Mouse (Mus musculus) naive thymus-derived CD4-positive, alpha-beta T cell, adult 2 months (primary cell): ENCODE data around the gene Iqch.

Experiments used
- DNase-seq: peaks from one replicate; pipeline ENCODE4 v3.0.0-alpha.2; 2011; ENCODE audit warnings: low read depth

The Iqch gene

DNA sequence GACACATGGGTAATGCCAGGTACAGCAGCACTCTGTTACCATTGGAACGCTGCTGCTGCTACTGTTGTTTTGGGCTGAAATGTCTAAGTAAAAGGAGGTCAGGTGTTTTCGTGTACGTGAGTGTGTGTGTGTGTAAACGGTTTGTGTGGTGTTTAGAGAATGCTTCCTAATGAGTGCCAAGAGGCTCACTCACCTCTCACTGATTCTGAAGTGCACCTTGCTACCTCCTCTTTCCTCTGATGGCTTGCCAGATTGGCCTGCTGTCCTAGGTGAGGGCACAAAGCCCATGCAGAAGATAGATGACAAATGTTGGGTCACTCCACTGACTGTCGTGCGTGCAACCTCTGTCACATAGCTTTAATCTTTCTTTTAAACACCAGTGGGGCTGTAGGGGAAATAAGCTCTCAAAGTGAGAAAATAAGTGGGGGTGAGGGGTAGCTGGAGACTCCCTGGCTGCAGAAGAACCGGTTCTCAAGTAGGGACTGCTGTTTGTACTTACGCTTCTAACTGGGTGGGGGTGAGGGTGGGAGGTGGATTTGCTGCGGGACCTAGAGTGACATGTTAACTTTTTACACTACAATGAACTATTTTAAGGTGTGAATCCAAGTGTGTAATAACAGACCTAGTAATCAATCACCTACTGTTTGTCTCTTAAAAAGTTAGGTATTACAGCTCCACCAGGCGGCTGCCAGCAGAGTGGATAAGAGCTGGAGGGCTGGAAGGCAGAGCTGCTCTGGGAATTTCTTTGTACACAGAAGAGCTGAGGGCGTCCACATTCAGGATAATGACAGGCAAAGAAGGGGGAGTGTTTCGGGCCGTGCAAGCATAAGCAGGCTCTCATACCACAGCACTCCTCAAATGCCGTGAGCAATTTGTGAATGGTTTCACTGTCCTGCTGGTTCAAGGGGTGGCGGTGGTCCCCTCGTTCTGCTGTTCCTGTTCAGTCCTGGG lies 10.5 kb upstream of the Iqch start:
- no peak for DNase-seq

DNA sequence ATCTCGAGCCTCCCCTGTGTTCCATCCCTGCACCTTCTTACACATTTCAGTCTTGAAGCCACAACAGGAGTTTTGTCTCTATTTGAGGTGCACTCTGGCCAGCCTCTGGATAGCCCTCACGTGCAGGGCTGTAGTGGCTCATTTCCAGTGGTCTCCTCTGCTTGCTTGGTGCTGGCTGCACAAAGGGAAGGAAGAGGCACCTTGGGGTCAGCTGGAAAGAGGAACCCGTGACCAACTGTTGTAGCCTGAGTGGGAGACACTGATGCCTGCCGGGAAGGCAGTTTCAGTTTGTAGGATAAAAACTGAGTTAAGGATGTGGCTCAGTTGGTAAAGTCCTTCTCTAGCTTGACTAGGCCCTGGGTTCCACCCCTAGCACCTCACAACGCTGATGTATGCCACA lies 9.7 kb upstream of the Iqch start:
- no peak for DNase-seq

DNA sequence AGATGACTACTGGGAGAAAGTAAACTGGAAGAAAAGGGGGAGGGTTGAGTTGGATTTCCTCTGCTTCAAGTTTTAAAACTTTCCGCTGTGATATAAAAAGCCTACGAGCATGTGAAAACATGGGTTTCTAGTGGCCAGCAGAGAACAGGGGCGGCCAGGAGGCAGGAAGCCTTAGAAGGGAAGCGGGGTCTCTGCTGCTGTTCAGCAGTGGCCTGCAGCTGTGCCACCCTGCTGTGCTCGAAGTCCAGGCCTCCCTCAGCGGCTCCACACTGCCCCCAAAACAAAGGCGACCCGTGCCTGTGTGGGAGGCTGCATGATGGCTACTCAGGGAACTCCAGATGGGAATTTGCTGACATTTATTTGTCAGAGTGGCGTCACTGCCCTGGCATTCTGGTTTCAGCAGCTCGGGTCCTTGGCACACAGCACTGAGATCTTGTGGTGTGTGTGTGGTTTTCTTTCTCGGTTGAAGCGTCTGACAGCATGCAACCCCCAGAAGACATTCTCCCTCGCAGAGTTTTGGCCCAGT lies 8.6 kb upstream of the Iqch start:
- no peak for DNase-seq

DNA sequence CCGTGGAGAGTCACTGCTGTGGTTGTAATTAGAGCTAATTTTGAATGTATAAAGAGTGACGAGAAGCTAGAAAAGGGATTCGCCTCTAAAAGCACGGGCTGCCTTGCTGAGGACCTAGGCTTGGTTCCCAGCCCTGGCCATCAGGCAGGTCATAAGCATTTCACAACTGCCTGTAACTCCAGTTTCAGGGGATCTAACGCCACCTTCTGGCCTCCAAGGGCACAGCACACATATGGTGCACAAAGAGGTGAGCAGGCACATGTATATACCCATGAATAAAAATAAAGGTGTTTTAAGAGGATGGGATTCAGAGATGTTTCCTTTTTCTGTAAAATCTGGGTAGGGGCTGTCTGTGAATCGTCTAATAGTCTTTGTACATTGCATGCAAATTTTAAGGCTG lies 7.9 kb upstream of the Iqch start:
- DNase-seq, result no peak

DNA sequence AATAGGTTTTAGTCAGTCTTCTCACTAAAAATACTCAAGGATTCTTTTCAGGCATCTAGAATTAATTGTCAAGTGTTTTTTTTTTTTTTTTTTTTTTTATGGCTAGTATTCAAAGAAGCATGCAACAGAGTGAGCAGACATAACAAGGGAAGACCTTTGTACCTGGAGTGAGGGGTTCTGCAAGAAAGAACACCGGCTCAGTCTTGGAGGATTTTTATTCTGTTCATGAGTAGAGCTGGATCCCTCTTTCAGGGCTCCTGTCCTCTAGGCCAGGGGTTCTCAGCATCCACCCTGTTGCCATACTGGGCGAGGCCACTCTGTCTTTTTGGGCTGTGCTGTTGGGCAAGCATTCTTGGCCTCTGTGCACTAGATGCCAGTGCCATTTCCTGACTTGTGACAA lies 7.5 kb upstream of the Iqch start:
- no peak for DNase-seq

DNA sequence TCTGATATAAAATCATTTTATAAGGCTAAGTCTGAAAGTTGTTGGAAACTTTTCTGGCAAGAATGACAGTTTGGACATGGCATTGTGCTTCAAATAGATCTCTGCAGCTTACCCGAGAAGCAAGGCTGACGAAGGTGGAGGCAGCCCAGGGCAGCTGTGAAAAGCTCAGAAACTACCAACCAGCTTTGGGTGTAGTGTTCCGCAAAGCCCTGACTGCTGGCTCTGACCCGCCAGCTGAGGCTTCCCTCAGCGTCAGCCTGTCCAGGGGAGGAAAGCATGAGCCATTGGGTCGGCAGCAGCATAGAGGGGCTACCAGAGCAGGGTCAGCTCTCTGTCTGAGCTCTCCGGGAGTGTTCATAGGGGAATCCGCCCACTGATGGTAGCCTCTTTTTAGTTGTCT lies 7.0 kb upstream of the Iqch start:
- no peak for DNase-seq

DNA sequence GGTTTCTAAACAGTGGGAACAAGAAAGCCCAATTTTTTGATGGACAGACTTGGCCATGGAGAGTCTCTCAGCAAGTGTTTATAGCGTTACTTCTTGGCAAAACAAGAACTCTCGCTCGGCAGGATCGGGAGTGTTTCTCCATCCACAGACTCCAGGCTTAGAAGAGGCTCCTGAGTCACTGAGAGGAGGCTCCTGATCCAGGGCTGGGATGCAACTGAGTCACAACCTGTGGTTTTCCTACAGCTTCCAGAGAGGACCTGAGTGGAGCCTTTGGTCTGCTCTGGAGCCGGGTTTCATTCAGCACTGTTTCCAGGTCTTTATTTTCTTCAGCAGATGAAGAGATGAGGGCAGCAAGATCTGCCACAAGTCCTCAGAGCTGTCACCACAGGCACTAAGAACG lies 5.7 kb upstream of the Iqch start:
- DNase-seq, result no peak

DNA sequence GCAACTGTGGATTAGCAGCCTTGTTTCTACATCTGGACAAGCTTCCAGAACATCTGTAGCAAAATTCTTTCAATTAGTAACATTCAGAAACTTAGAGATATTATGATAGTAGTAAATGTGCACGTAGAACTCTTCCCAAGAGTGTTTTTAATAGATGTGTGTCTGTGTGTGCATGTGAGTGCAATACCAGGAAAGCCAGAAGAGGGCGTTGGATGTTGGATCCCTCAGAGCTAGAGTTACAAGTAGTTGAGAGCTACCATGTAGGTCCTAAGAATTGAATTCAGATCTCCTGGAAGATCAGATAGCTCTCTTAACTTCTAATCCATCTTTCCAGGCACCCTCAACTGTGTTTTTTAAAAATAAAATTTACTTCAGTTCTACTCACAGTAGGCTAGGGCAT lies 4.3 kb upstream of the Iqch start:
- peak; percentile 38 for DNase-seq

DNA sequence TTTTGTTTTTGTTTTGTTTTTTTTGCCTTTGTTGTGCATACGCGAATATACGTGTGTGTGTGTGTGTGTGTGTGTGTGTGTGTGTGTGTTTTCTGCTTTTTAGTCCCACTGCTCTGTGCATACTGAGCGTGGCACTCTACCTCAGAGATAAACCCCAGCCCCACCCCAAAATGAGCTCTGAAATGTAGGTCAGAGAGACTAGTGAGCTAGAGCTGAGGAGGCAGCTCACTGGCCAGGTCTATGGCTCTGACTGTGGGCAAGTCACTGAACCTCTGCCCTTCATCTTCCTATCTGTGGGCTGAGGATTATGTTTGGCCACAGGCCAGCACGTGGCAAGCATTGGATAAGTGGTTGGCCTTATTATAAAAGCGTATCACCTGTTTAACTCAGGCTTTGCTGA lies 1.6 kb upstream of the Iqch start:
- peak; percentile 19 for DNase-seq

DNA sequence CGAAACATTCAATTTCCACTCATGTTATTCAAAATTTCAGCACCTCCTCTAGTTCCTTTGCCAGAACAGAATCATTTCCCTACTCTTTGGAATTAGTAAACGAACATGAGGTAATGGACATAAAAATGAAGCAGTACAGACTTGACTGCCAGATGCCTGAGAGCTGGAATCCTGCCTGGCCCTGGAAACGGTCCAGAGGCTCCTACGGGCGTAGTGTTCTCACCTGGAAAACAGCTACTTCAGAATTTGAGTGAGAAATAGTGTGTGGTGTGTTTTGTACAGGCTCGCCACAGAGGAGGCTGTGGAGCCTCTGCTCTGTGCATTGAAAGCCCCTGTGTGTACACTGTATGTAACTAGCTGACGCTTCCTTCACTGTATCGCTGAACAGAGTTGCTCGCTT lies 5.6 kb downstream of the Iqch start:
- DNase-seq, result no peak

DNA sequence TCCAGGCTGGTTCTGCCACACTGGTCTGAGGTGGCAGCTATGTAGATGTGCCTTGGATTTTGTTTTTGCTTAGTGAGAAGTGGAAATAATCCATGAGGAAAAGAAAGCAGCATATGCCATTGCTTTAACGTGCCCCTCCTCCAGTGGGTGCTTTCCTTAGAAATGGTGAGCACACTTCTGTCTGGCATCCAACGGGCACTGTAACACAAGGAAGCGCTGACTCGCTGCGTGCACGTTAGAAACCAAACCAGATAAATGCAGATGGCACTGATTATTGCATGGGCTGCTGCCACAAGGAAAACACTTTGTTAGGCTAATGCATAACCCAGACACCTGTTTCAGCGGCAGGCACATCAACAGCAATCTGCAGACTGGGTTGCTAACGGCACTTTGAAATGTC lies 6.6 kb downstream of the Iqch start:
- DNase-seq, result no peak

DNA sequence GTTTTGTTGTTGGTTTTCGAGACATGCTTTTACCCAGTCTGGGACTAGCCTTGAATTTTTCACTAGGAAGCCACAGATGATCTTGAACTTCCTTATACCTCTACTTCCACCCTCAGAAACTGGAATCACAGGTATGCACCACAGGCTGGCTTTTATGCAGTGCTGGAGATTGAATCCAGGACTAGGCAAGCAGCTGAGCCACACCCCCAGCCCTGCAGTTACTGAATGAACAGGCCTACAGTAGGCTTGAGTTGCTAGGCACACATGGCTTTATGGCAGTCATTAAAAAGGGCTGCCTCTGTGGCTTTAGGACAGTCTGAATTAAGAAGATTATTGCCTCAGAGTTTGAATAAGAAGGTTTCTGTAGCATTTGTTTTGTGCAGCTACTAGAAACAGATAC lies 7.3 kb downstream of the Iqch start:
- no peak for DNase-seq

DNA sequence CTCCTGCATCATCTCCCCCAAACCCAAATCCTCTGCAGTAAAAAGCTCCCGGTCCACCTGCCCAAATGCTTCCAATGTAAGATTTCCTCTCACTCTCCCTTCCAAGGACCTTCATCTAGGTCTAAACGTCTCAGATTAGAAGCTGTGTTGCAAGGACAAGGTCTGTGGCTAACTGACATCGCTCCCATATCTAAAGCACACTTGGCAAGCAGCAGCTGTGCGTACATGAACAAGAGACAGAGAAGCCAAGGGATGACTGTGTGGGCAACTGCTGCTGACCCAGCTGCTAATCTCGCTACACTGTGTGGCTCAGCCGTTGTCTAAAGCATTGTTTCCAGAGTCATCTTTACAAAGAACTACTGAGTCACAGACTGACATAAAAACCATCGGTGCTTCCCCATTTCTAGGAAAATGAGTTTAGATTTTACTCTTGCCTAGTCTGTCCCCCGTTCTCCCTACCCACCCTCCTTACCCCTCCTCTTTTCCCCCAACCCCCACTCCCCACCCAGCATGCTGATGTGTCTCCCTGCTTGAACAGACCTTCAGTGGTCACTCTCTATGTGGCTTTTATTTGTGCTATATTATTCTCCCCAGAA lies 10.5 kb downstream of the Iqch start:
- DNase-seq, result no peak

DNA sequence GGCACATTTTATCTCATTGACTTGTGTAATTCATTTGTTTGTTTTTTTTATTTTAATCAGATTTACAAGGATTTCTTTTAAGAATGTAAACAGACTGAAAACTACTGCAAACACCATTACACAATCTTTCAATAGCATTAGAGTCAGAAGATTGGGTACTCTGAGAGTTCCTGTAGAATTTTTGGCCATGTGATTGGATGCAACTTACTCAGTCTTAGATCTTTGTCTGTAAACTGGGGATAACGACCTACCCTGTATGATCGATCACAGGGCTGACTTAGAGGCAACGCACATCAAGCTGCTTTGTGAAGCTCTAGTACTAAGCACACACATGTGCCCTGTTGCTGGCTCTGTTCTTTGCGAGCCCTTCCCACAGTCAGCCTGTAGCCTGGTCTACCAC lies 11.7 kb downstream of the Iqch start:
- no peak for DNase-seq

DNA sequence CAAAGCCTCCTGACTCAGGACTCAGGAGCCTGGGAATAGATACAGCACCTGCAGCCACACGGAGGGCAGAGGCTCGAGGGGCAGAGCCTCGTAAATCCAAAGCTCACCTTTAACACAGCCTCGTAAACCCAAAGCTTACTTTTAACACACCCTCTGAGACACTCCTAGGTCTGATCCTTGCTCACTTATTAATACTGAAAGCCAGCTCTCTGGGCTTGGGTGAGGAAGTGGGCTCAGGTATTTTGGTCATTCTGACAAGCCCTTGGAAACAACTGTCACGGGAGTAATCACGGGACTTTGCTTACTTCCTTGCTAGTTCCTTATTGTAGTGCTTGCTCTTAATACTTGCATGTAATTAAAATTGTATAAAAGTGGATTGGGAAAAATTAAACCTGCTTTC lies 13.1 kb downstream of the Iqch start:
- no peak for DNase-seq

DNA sequence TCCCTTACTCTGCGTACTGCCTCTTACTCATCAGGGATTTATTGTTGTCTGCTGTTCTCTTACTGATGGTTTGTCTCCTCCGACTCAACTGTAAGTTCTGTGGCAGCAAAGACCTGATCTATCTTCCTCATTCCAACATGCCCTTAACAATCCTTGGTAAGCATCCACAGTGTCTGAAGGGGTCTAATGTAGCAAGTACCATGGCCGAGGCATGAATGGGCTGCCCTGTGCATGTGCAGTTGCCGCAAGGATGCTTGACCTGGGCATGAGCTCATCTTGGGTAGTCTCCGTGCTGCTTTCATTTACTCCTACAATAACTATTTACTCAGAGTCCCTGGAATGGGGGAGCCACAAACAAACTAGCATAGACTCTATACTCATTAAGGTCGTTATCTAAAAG lies 17.0 kb downstream of the Iqch start:
- DNase-seq, result no peak

DNA sequence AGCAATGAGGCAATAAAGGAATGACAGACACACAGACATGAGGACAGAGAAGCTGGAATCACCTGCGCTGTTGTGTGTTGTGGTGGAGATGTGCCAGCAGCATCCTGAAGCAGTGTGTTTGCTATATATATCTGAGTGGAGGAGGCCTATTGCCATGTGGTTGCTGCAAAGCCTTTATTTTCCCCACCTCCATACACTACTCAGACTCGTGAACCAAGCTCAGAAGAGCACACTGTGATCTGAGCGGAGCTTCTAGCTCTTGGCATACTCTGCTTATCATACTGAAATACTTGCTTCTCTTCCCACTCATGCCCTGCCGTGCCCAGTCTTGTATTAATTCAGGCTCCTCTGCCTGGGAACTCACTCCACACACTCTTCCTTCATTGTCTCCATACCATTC lies 20.5 kb downstream of the Iqch start:
- no peak for DNase-seq

DNA sequence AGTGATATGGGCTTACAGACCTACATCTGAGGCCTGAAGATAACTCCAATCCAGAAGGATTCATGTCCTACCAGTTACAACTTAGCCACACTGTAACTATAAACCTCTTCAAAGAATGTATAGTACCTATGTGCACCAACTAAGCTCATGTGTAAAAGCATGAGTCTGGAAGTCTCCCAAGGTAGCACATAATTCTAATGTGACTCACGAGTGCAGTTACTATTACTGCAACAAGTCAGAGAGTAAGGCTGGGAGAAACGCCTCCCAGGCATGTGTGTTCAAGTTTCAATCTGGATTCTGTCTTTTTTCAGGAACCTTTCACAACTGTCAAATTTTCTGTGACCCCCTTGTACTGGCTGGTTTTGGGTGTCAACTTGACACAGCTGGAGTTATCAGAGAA lies 22.2 kb downstream of the Iqch start:
- no peak for DNase-seq

DNA sequence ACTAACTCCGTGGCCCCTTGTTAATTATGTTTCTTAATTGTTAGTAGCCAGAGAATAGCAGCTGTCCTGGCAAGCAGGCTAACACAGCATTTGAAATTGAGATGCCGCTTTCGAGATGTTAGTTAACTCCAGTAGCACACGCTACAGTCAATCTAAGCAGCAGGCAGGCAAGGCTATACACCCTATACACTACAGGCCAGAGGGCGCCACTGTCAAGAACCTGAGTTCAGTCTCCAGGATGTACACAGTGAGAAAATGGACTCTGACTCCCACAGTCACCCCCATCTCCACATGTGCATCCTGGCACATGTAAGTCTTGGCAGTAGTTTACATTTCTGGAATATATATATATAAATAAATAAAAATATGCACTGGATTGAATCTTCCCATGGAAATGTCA lies 22.6 kb downstream of the Iqch start:
- peak; percentile 19 for DNase-seq

DNA sequence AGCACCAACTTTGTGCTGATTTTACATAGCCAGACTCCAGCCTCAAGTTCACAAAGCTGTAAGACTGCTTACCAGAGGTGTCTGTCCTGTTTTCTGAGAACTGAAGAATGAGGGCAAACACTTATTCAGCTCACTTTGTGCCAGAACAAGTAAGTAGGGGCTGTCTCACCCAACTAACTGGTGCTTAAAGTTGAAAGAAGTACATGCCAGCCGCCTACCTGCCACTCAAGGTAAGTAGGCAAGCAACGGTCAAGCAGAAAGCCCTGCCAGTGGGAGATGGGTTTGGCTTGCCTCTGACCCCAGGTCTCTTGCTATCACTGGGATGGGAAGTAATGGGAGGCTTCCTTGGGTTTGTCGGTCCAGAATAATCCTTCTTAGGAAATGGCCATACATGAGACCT lies 24.8 kb downstream of the Iqch start:
- no peak for DNase-seq

DNA sequence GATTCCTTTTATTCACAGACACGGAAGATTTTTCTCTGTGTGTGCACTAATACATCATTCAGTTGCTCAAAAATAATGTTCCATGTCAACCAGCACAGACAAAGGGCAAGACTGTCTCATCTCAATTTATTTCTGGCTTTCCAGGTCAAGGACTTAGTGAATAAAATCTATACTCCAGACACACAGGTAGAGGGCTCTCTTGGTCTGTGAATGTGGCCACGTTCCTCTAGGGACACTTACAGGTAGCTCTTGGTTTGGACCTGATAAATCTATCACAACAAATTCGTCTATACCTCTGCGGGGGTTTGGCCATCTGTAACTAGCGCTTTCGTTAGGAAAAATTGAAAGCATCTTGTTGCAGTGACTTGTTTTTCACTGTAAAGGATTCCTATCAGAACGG lies 29.4 kb downstream of the Iqch start:
- DNase-seq, result peak; percentile 17

DNA sequence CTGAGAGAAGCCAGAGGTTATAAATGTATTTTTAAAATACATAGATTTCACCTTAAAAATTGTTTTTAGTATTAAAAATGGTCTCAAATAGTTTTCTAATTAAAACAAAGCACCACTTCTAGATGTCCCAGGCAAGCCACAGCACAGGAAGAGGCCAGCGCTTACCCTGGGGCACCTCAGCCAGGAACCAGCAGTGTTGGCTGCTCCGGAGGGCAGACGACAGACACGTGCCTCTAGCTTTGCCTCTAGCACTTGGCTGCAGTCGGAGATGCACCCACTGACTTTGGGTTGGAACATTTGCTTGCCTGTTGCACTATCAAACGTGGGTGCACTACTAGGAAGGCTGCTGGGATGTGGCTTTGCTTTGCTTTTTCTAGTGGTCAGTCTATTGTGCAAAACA lies 30.4 kb downstream of the Iqch start:
- DNase-seq, result no peak

DNA sequence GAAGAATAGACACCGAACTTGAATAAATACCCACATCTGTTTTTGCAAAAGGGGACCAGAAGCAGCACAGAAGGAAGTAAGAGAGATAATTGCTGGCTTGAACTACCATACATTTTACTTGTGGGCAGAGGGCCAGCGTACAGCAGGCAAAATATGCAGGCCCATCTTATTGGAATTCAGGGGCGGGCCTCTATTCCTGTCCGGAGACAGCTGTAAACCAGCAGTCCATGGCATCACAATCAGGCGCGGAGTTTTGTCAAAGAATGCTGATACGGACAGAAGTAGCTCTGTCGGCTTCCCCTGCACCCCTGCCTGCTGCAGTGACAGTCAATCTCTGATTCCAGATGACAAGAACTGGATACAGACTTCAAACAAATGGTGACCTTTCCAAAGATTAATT lies 33.5 kb downstream of the Iqch start:
- no peak for DNase-seq

DNA sequence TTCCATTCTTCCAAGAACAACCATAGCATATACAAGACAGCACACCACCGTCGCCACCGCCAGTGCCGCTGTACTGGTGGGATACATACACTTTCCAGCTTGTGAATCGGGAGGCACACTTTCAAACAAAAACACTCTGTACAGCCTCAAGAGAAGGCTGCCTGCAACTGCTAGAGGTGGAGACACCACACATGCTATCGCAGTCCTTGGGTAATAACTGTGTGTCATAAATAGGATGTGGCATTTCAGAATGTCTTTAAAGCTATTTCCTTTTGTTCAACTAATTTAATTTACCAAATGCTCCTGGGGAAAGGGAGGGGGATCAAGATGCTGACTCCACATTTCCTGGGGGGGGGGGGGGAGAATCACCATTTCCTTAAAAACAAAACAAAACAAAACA lies 34.0 kb downstream of the Iqch start:
- DNase-seq, result no peak
